In genomic region chr11:97819923-97820322, GRCm38 (mm10) we compare ENCODE assay signal across 18 mouse cellular contexts. TPM values are rescaled to one million over a fixed set of nuclear protein-coding genes. Genes with fewer than 3 reads are reported as not detected.
DNase-seq lines count a peak whose midpoint lies in the region; ATAC-seq and TF ChIP-seq lines count a peak whose summit lies in the region.
"Had no signal": no experiment of that assay in that cellular context is flagged by ENCODE, and none has a peak within 500 bp of the region (broad histone marks: within the 10 kb centered on the region; RNA-seq: fewer than 3 reads in every experiment).

No protein-coding gene starts in this region.

- no peak for TF ChIP-seq CTCF in gastrocnemius, adult 2 months (IDR thresholded peaks at IDR 0.05)
- TF ChIP-seq CTCF in hindbrain, postnatal 0 days (IDR thresholded peaks at IDR 0.05; ENCODE audit: low read depth) = no peak
- no peak for TF ChIP-seq CTCF in spleen, adult 2 months (IDR thresholded peaks at IDR 0.05; ENCODE audit: extremely low read depth, insufficient read depth, insufficient read length, insufficient replicate concordance)

- H3K9me3 ChIP-seq in hindbrain, embryonic 13.5 days = no peaks in the 10 kb centered on the region
- no peaks in the 10 kb centered on the region for H3K9me3 ChIP-seq in hindbrain, postnatal 0 days (ENCODE audit: low read length)
- H3K9me3 ChIP-seq: kidney, embryonic 15.5 days; lung, embryonic 15.5 days; megakaryocyte, embryonic 14.5 days; neural tube, embryonic 12.5 days had no signal

- H3K27ac ChIP-seq in gastrocnemius, adult 2 months = peak overlapping the region; percentile 80
- H3K27ac ChIP-seq in hindbrain, embryonic 13.5 days = peak overlapping the region; percentile 12; the same call in 1 of the 2 replicates
- no peak overlapping the region for H3K27ac ChIP-seq in hindbrain, postnatal 0 days
- peak overlapping the region; percentile 40; the same call in 1 of the 2 replicates for H3K27ac ChIP-seq in spleen, adult 2 months (ENCODE audit: insufficient read depth, low read length)
- H3K27ac ChIP-seq: kidney, embryonic 15.5 days; neural tube, embryonic 12.5 days had no signal

- no peaks in the 10 kb centered on the region for H3K27me3 ChIP-seq in hindbrain, embryonic 13.5 days
- no peaks in the 10 kb centered on the region for H3K27me3 ChIP-seq in hindbrain, postnatal 0 days (ENCODE audit: insufficient read depth, low read length)
- H3K27me3 ChIP-seq in spleen, adult 2 months (ENCODE audit: control insufficient read depth, insufficient read depth, low read length) = no peaks in the 10 kb centered on the region
- H3K27me3 ChIP-seq: kidney, embryonic 15.5 days; lung, embryonic 15.5 days; megakaryocyte, embryonic 14.5 days; neural tube, embryonic 12.5 days had no signal

- no peak for ATAC-seq in hindbrain, embryonic 13.5 days (ENCODE audit: low FRiP score)
- no peak for ATAC-seq in hindbrain, postnatal 0 days

- TF ChIP-seq POLR2A in spleen, adult 2 months (IDR thresholded peaks at IDR 0.05; ENCODE audit: low read depth, low read length) = no peak

- intact Hi-C loops in gastrocnemius, adult 2 months (cut with DNase I) = no loop called here

- H3K9ac ChIP-seq in hindbrain, embryonic 13.5 days = no peak overlapping the region
- H3K9ac ChIP-seq in hindbrain, postnatal 0 days (replicated peaks; ENCODE audit: low read length) = no peak overlapping the region
- H3K9ac ChIP-seq: kidney, embryonic 15.5 days; lung, embryonic 15.5 days; neural tube, embryonic 12.5 days had no signal

- 81% methylated on average over 5 of the region's 5 CpGs for WGBS in hindbrain, embryonic 13.5 days
- WGBS in hindbrain, postnatal 0 days = 78% methylated on average over 5 of the region's 5 CpGs
- WGBS in spleen, adult 2 months = 66% methylated on average over 5 of the region's 5 CpGs

- peak; percentile 46 for DNase-seq in gastrocnemius, adult 2 months
- DNase-seq in gastrocnemius, adult 18-20 months (ENCODE audit: low spot score) = no peak
- no peak for DNase-seq in hindbrain, postnatal 0 days (ENCODE audit: low spot score)
- DNase-seq in spleen, adult 2 months (ENCODE audit: low read depth in 1 of 2, low spot score in 2 of 2) = no peak
- DNase-seq in spleen, postnatal 36 days (ENCODE audit: low spot score in 2 of 2) = no peak
- no peak for DNase-seq in thymus, postnatal 25 days
- no peak for DNase-seq in right cerebral cortex, adult 18-20 months
- DNase-seq: adrenal gland, postnatal 10 days; cerebellum, postnatal 14 days; left cerebral cortex, postnatal 4 days; spleen, adult 18-20 months had no signal

- 0 out of 2 replicates have a peak overlapping the region, but pooled peaks have one; percentile 11 for H3K4me3 ChIP-seq in gastrocnemius, adult 2 months
- H3K4me3 ChIP-seq in hindbrain, embryonic 13.5 days = no peak overlapping the region
- no peak overlapping the region for H3K4me3 ChIP-seq in hindbrain, postnatal 0 days (ENCODE audit: low read length)
- H3K4me3 ChIP-seq in spleen, adult 2 months (ENCODE audit: extremely low read depth, insufficient read depth, insufficient read length) = no peak overlapping the region
- H3K4me3 ChIP-seq: kidney, embryonic 15.5 days; lung, embryonic 15.5 days; neural tube, embryonic 12.5 days had no signal

- no peak overlapping the region for H3K4me2 ChIP-seq in hindbrain, embryonic 13.5 days
- H3K4me2 ChIP-seq in hindbrain, postnatal 0 days (ENCODE audit: low read depth, low read length) = no peak overlapping the region
- H3K4me2 ChIP-seq: kidney, embryonic 15.5 days; lung, embryonic 15.5 days; neural tube, embryonic 12.5 days had no signal

- peaks cover 57% of the 10 kb centered on the region for H3K4me1 ChIP-seq in hindbrain, embryonic 13.5 days (replicated peaks)
- H3K4me1 ChIP-seq in hindbrain, postnatal 0 days (ENCODE audit: insufficient read depth, low read length) = peaks cover 8% of the 10 kb centered on the region
- peaks cover 18% of the 10 kb centered on the region for H3K4me1 ChIP-seq in spleen, adult 2 months (ENCODE audit: control insufficient read depth, insufficient read depth, insufficient read length)

- peaks cover 80% of the 10 kb centered on the region for H3K36me3 ChIP-seq in hindbrain, embryonic 13.5 days
- peaks cover 21% of the 10 kb centered on the region for H3K36me3 ChIP-seq in hindbrain, postnatal 0 days (ENCODE audit: insufficient read depth, low read length)
- H3K36me3 ChIP-seq in spleen, adult 2 months (ENCODE audit: control insufficient read depth, insufficient read depth, low read length) = peaks cover 31% of the 10 kb centered on the region

RNA-seq across cellular contexts. Expression of gene B230217C12Rik, which starts 20.7 kb away (rescaled TPM):
- under 1 TPM; 0.23 to 0.50 TPM for total RNA-seq in gastrocnemius, adult 2 months (2021)
- total RNA-seq in gastrocnemius, adult 18-20 months (2021) = under 1 TPM; 0.19 to 0.34 TPM
- 28.9 and 29.2 TPM in 2 replicates for polyA plus RNA-seq in hindbrain, embryonic 13.5 days (2015; fragmentation: Nextera tagmentation; extraction: Ambion mirVana)
- total RNA-seq in hindbrain, postnatal 0 days (2014; rRNA removed) = 29.4 and 30.0 TPM in 2 replicates
- 31.6 and 32.3 TPM in 2 replicates for polyA plus RNA-seq in hindbrain, postnatal 0 days (2015; fragmentation: Nextera tagmentation; extraction: Ambion mirVana)
- polyA plus RNA-seq in spleen, adult 2 months (2012; rRNA removed) = 1.8 and 3.1 TPM in 2 replicates

RNA-seq across cellular contexts. Expression of gene Lasp1, which starts 21.1 kb away (rescaled TPM):
- 10 to 100 TPM; 10.0 to 16.8 TPM for total RNA-seq in gastrocnemius, adult 2 months (2021)
- 10 to 100 TPM; 10.0 to 19.2 TPM for total RNA-seq in gastrocnemius, adult 18-20 months (2021)
- polyA plus RNA-seq in hindbrain, embryonic 13.5 days (2015; fragmentation: Nextera tagmentation; extraction: Ambion mirVana) = 131 and 137 TPM in 2 replicates
- total RNA-seq in hindbrain, postnatal 0 days (2014; rRNA removed) = 177 and 187 TPM in 2 replicates
- 121 and 137 TPM in 2 replicates for polyA plus RNA-seq in hindbrain, postnatal 0 days (2015; fragmentation: Nextera tagmentation; extraction: Ambion mirVana)
- polyA plus RNA-seq in spleen, adult 2 months (2012; rRNA removed) = 69.4 and 75.2 TPM in 2 replicates

RNA-seq across cellular contexts. Expression of gene Rpl23, which starts 37.7 kb away (rescaled TPM):
- 100 to 1,000 TPM; 385 to 521 TPM for total RNA-seq in gastrocnemius, adult 2 months (2021)
- total RNA-seq in gastrocnemius, adult 18-20 months (2021) = 100 to 1,000 TPM; 426 to 450 TPM
- 369 and 380 TPM in 2 replicates for polyA plus RNA-seq in hindbrain, embryonic 13.5 days (2015; fragmentation: Nextera tagmentation; extraction: Ambion mirVana)
- 124 and 141 TPM in 2 replicates for total RNA-seq in hindbrain, postnatal 0 days (2014; rRNA removed)
- 351 and 362 TPM in 2 replicates for polyA plus RNA-seq in hindbrain, postnatal 0 days (2015; fragmentation: Nextera tagmentation; extraction: Ambion mirVana)
- 96.9 and 98.1 TPM in 2 replicates for polyA plus RNA-seq in spleen, adult 2 months (2012; rRNA removed)

RNA-seq across cellular contexts. Expression of gene 1700001P01Rik, which starts 44.2 kb away (rescaled TPM):
- under 1 TPM; 0.39 to 0.56 TPM for total RNA-seq in gastrocnemius, adult 2 months (2021)
- not detected for total RNA-seq in gastrocnemius, adult 18-20 months (2021)
- 0.68 and 0.79 TPM in 2 replicates for polyA plus RNA-seq in hindbrain, embryonic 13.5 days (2015; fragmentation: Nextera tagmentation; extraction: Ambion mirVana)
- not detected in 2 replicates for total RNA-seq in hindbrain, postnatal 0 days (2014; rRNA removed)
- not detected in 2 replicates for polyA plus RNA-seq in hindbrain, postnatal 0 days (2015; fragmentation: Nextera tagmentation; extraction: Ambion mirVana)
- polyA plus RNA-seq in spleen, adult 2 months (2012; rRNA removed) = not detected in 2 replicates
- total RNA-seq: midbrain, postnatal 0 days had no signal
- polyA plus RNA-seq: embryonic facial prominence, embryonic 11.5 days; midbrain, postnatal 0 days had no signal

RNA-seq across cellular contexts. Expression of gene Cwc25, which starts 53.6 kb away (rescaled TPM):
- total RNA-seq in gastrocnemius, adult 2 months (2021) = 1 to 10 TPM; 6.2 to 6.5 TPM
- total RNA-seq in gastrocnemius, adult 18-20 months (2021) = 1 to 10 TPM; 5.2 to 5.9 TPM
- polyA plus RNA-seq in hindbrain, embryonic 13.5 days (2015; fragmentation: Nextera tagmentation; extraction: Ambion mirVana) = 17.6 and 18.3 TPM in 2 replicates
- 13.3 and 14.2 TPM in 2 replicates for total RNA-seq in hindbrain, postnatal 0 days (2014; rRNA removed)
- 11.9 and 12.9 TPM in 2 replicates for polyA plus RNA-seq in hindbrain, postnatal 0 days (2015; fragmentation: Nextera tagmentation; extraction: Ambion mirVana)
- polyA plus RNA-seq in spleen, adult 2 months (2012; rRNA removed) = 6.7 TPM in 2 replicates

Comparison
In these comparisons a context has a peak if more than half of its experiments do, and no peak if none do; other contexts are left out.
1. RNA of gene B230217C12Rik, which starts 20.7 kb away (total RNA-seq): 29.4 to 30.0 TPM in hindbrain, postnatal 0 days; 0.23 to 0.50 TPM in gastrocnemius, adult 2 months and 0.19 to 0.34 TPM in gastrocnemius, adult 18-20 months; every median in the first group is over 10 times any median in the second.